Mouse (Mus musculus) cerebellum, adult 2 months (tissue): ENCODE measurements at regions not wholly inside any gene's neighbourhood (a gene's known extent, or its start where the extent isn't known, plus 50 kb on each side); places are given as distances from the start of the nearest gene placed in this dataset.

Experiments
- CTCF ChIP-seq: fragments of 200-500 bp; IDR thresholded peaks from 2 replicates; pipeline ENCODE4 v1.5.1; 2011; ENCODE audit warnings: low read depth, mild to moderate bottlenecking, control low read depth, low read length, moderate library complexity, borderline replicate concordance; ENCODE audit not compliant: insufficient read depth
- POLR2A ChIP-seq: fragments of 200-500 bp; IDR thresholded peaks from 2 replicates; pipeline ENCODE4 v1.6.1; 2011; ENCODE audit warnings: low read length, control low read depth, borderline replicate concordance; ENCODE audit not compliant: insufficient read depth

DNA sequence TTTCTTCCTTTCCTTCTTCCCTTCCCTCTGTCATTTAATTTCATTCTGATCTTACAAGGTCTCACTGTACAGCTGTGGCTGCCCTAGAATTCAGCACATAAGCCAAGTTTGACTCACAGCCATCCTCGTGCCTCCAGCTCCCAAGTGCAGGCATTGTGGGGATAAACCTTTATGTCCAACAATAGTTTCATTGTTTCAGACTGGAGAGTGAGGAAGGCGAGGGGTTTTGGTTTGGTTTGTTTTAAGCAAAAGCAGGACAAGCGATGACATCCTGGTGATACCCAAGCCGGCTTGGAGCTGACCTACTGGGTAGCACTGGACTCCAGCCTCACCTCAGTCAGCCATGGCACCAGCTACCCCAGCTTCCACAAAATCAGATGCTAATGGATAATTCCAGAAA lies 1603.5 kb upstream of the Gulo start:
- TF ChIP-seq CTCF = no peak
- TF ChIP-seq POLR2A = no peak
